Mouse (Mus musculus): ENCODE results near the gene Slc34a2. TPM values are rescaled to one million over a fixed set of nuclear protein-coding genes. Genes with fewer than 3 reads are reported as not detected.

Slc34a2 gene
- polyA plus RNA-seq, 1 experiment from 2014 or later, result not detected

DNA sequence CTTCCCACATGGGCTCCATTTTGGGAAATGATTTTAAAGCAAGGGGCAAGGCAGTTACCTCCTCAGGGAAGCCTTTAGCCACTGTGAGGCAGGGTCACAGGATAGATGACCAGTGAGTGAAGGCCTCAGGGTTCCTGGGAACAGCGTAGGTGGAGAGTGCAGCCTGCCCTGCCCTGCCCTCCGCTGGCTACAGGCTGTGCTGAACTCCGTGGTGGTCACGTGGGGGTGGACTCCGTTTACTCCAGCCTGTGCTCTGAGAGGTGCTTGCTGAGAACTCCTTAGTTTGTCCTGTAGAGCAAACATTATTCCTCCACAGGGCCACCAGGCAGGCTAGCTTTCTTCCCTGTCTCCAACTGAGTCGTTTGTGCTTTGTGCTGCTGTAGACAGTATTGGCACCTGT is 10.1 kb downstream of the Slc34a2 start:
- peaks cover 14% of the 10 kb centered on the region for H3K27me3 ChIP-seq (ENCODE audit: control insufficient read depth, insufficient read depth, low read length)
- WGBS, result 17% methylated on average over 6 of the region's 6 CpGs
- no peaks in the 10 kb centered on the region for H3K4me1 ChIP-seq (ENCODE audit: control insufficient read depth, insufficient read depth, low read length)
- no peaks in the 10 kb centered on the region for H3K36me3 ChIP-seq (ENCODE audit: control insufficient read depth, insufficient read depth, low read length)
- H3K4me3 ChIP-seq (ENCODE audit: low read depth, low read length), result no peak overlapping the region
- H3K4me2 ChIP-seq (ENCODE audit: low read depth, low read length), result no peak overlapping the region
- H3K27ac ChIP-seq (ENCODE audit: low read depth, low read length), result no peak overlapping the region
- no peaks in the 10 kb centered on the region for H3K9me3 ChIP-seq (ENCODE audit: control insufficient read depth, low read length)
- no peak overlapping the region for H3K9ac ChIP-seq (replicated peaks; ENCODE audit: low read depth, low read length)
- ATAC-seq (ENCODE audit: low read depth), result no peak

- no peak for ATAC-seq (ENCODE audit: low read depth)
- peak overlapping the region; percentile 27; the same call in 1 of the 2 replicates for H3K4me3 ChIP-seq (ENCODE audit: low read depth, low read length)
- H3K36me3 ChIP-seq (ENCODE audit: control insufficient read depth, insufficient read depth, low read length), result no peaks in the 10 kb centered on the region
- peaks cover 14% of the 10 kb centered on the region for H3K27me3 ChIP-seq (ENCODE audit: control insufficient read depth, insufficient read depth, low read length)
- 44% methylated on average over 4 of the region's 4 CpGs for WGBS
- no peaks in the 10 kb centered on the region for H3K4me1 ChIP-seq (ENCODE audit: control insufficient read depth, insufficient read depth, low read length)
- H3K9ac ChIP-seq (replicated peaks; ENCODE audit: low read depth, low read length), result 0 out of 2 replicates have a peak overlapping the region, but pooled peaks have one; percentile 39
- peak overlapping the region; percentile 60 for H3K4me2 ChIP-seq (ENCODE audit: low read depth, low read length)
- no peaks in the 10 kb centered on the region for H3K9me3 ChIP-seq (ENCODE audit: control insufficient read depth, low read length)
- H3K27ac ChIP-seq (ENCODE audit: low read depth, low read length), result no peak overlapping the region
These were observed 10.7 kb downstream of the Slc34a2 start for GRCm38 (mm10) chr5:53048599-53048998.

- Histone ChIP-seq H3K36me3 (ENCODE audit: control insufficient read depth, insufficient read depth, low read length) (no peaks in the 10 kb centered on the region), H3K4me3 (ENCODE audit: low read depth, low read length) (peak overlapping the region; percentile 27), H3K9ac (replicated peaks; ENCODE audit: low read depth, low read length) (peak overlapping the region; percentile 39; the same call in 1 of the 2 replicates), H3K4me1 (ENCODE audit: control insufficient read depth, insufficient read depth, low read length) (no peaks in the 10 kb centered on the region), H3K27me3 (ENCODE audit: control insufficient read depth, insufficient read depth, low read length) (peaks cover 14% of the 10 kb centered on the region), H3K9me3 (ENCODE audit: control insufficient read depth, low read length) (no peaks in the 10 kb centered on the region), H3K4me2 (ENCODE audit: low read depth, low read length) (peak overlapping the region; percentile 60), H3K27ac (ENCODE audit: low read depth, low read length) (no peak overlapping the region)
- ATAC-seq (ENCODE audit: low read depth), result peak; percentile 54; the same call in 1 of the 2 replicates
- 1% methylated on average over 39 of the region's 39 CpGs for WGBS
These were observed 11.2 kb downstream of the Slc34a2 start for GRCm38 (mm10) chr5:53049046-53049445.

DNA sequence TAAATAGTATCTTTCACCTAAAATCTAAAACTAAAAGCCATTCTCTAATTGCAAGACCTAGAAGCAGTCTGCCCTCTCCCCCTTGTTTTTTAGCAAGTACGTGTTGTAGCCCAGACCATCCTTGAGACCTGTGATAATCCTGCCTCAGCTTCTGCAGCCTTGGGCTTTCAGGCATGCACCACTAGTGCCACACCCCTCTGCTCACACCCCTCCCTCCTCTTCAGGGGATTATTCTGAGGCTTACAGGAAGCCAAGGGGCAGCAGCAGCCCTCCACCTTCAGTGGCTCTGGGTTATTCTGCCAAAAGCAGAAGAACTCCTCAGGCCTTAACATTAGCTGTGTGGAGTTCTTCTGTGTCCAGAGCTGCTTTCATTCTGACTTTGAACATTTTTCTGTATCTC is 13.1 kb downstream of the Slc34a2 start:
- Histone ChIP-seq H3K4me1 (ENCODE audit: control insufficient read depth, insufficient read depth, low read length) (no peaks in the 10 kb centered on the region), H3K27me3 (ENCODE audit: control insufficient read depth, insufficient read depth, low read length) (peaks cover 14% of the 10 kb centered on the region), H3K4me3 (ENCODE audit: low read depth, low read length) (no peak overlapping the region), H3K4me2 (ENCODE audit: low read depth, low read length) (no peak overlapping the region), H3K36me3 (ENCODE audit: control insufficient read depth, insufficient read depth, low read length) (no peaks in the 10 kb centered on the region), H3K9ac (replicated peaks; ENCODE audit: low read depth, low read length) (no peak overlapping the region), H3K27ac (ENCODE audit: low read depth, low read length) (no peak overlapping the region), H3K9me3 (ENCODE audit: control insufficient read depth, low read length) (no peaks in the 10 kb centered on the region)
- WGBS, result 67% methylated on average over 1 of the region's 1 CpGs
- ATAC-seq (ENCODE audit: low read depth), result no peak

- H3K36me3 ChIP-seq (ENCODE audit: control insufficient read depth, insufficient read depth, low read length), result no peaks in the 10 kb centered on the region
- no peak for ATAC-seq (ENCODE audit: low read depth)
- no peaks in the 10 kb centered on the region for H3K9me3 ChIP-seq (ENCODE audit: control insufficient read depth, low read length)
- no peak overlapping the region for H3K4me2 ChIP-seq (ENCODE audit: low read depth, low read length)
- H3K4me3 ChIP-seq (ENCODE audit: low read depth, low read length), result no peak overlapping the region
- H3K4me1 ChIP-seq (ENCODE audit: control insufficient read depth, insufficient read depth, low read length), result no peaks in the 10 kb centered on the region
- 91% methylated on average over 2 of the region's 2 CpGs for WGBS
- H3K27me3 ChIP-seq (ENCODE audit: control insufficient read depth, insufficient read depth, low read length), result peaks cover 14% of the 10 kb centered on the region
- no peak overlapping the region for H3K9ac ChIP-seq (replicated peaks; ENCODE audit: low read depth, low read length)
- H3K27ac ChIP-seq (ENCODE audit: low read depth, low read length), result no peak overlapping the region
These were observed 15.4 kb downstream of the Slc34a2 start for GRCm38 (mm10) chr5:53053246-53053645.

GRCm38 (mm10) chr5:53061532-53062130 is 23.8 kb downstream of the Slc34a2 start:
- no peaks in the 10 kb centered on the region for H3K27me3 ChIP-seq (ENCODE audit: control insufficient read depth, insufficient read depth, low read length)
- H3K9me3 ChIP-seq (ENCODE audit: control insufficient read depth, low read length), result no peaks in the 10 kb centered on the region
- no peaks in the 10 kb centered on the region for H3K4me1 ChIP-seq (ENCODE audit: control insufficient read depth, insufficient read depth, low read length)
- WGBS, result 92% methylated on average over 9 of the region's 9 CpGs
- ATAC-seq (ENCODE audit: low read depth), result no peak
- H3K36me3 ChIP-seq (ENCODE audit: control insufficient read depth, insufficient read depth, low read length), result no peaks in the 10 kb centered on the region
- H3K4me2 ChIP-seq (ENCODE audit: low read depth, low read length), result no peak overlapping the region
- H3K27ac ChIP-seq (ENCODE audit: low read depth, low read length), result no peak overlapping the region
- no peak overlapping the region for H3K4me3 ChIP-seq (ENCODE audit: low read depth, low read length)
- no peak overlapping the region for H3K9ac ChIP-seq (replicated peaks; ENCODE audit: low read depth, low read length)

DNA sequence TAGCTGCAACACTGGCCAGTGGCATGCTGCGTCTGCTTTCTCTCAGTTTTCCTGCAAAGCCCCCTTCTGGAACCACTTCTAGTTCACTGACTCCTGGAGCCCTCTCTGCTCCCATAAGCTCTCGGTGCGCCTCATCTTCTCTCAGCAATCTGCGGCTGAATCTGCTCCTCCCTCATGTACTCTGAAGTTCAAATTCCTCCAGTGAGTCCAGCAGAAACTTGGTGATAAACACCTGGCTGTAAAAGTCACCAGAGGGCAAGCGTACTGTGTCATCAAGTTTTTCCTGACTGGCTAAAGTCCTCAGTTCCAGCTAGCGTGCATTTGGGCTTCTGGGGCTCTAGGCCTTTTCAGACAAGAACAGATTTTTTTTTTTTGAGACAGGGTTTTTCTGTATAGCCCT is 36.7 kb downstream of the Slc34a2 start:
- no peak overlapping the region for H3K9ac ChIP-seq (replicated peaks; ENCODE audit: low read depth, low read length)
- WGBS, result 89% methylated on average over 6 of the region's 6 CpGs
- no peaks in the 10 kb centered on the region for H3K4me1 ChIP-seq (ENCODE audit: control insufficient read depth, insufficient read depth, low read length)
- no peak overlapping the region for H3K27ac ChIP-seq (ENCODE audit: low read depth, low read length)
- no peak overlapping the region for H3K4me3 ChIP-seq (ENCODE audit: low read depth, low read length)
- H3K9me3 ChIP-seq (ENCODE audit: control insufficient read depth, low read length), result no peaks in the 10 kb centered on the region
- no peaks in the 10 kb centered on the region for H3K27me3 ChIP-seq (ENCODE audit: control insufficient read depth, insufficient read depth, low read length)
- no peaks in the 10 kb centered on the region for H3K36me3 ChIP-seq (ENCODE audit: control insufficient read depth, insufficient read depth, low read length)
- no peak for ATAC-seq (ENCODE audit: low read depth)
- no peak overlapping the region for H3K4me2 ChIP-seq (ENCODE audit: low read depth, low read length)

DNA sequence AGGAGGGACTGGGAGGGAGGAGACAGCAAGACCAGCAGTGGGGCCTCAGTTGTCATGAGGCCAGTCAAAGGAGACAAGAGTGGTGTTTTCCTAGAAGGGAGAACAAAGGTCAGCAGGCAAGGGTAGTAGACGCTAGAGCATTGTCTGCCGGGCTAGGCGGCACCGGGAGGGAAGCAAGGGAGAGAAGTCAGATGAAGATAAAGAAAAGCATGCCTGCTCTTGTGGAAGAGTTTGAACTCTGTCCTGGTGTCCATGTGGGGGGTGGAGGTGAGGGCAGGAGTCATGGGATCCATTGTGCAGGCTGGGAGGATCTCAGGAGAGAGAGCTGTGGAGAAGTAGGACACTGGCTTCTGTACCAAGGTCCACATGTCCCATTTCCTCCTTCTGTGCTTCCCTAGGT is 40.6 kb downstream of the Slc34a2 start:
- no peak overlapping the region for H3K9ac ChIP-seq (replicated peaks; ENCODE audit: low read depth, low read length)
- H3K9me3 ChIP-seq (ENCODE audit: control insufficient read depth, low read length), result no peaks in the 10 kb centered on the region
- no peak for ATAC-seq (ENCODE audit: low read depth)
- no peak overlapping the region for H3K27ac ChIP-seq (ENCODE audit: low read depth, low read length)
- H3K4me2 ChIP-seq (ENCODE audit: low read depth, low read length), result no peak overlapping the region
- no peaks in the 10 kb centered on the region for H3K36me3 ChIP-seq (ENCODE audit: control insufficient read depth, insufficient read depth, low read length)
- no peaks in the 10 kb centered on the region for H3K4me1 ChIP-seq (ENCODE audit: control insufficient read depth, insufficient read depth, low read length)
- no peak overlapping the region for H3K4me3 ChIP-seq (ENCODE audit: low read depth, low read length)
- no peaks in the 10 kb centered on the region for H3K27me3 ChIP-seq (ENCODE audit: control insufficient read depth, insufficient read depth, low read length)
- whole genome bisulfite sequencing, result 74% methylated on average over 4 of the region's 4 CpGs

- Histone ChIP-seq H3K4me3 (ENCODE audit: low read depth, low read length) (no peak overlapping the region), H3K9ac (replicated peaks; ENCODE audit: low read depth, low read length) (no peak overlapping the region), H3K4me2 (ENCODE audit: low read depth, low read length) (no peak overlapping the region), H3K4me1 (ENCODE audit: control insufficient read depth, insufficient read depth, low read length) (no peaks in the 10 kb centered on the region), H3K27ac (ENCODE audit: low read depth, low read length) (no peak overlapping the region), H3K27me3 (ENCODE audit: control insufficient read depth, insufficient read depth, low read length) (no peaks in the 10 kb centered on the region), H3K9me3 (ENCODE audit: control insufficient read depth, low read length) (no peaks in the 10 kb centered on the region), H3K36me3 (ENCODE audit: control insufficient read depth, insufficient read depth, low read length) (no peaks in the 10 kb centered on the region)
- ATAC-seq (ENCODE audit: low read depth), result no peak
- 87% methylated on average over 7 of the region's 7 CpGs for WGBS
These were observed 49.6 kb downstream of the Slc34a2 start for GRCm38 (mm10) chr5:53087452-53087851.

Measured in neural tube, embryonic 14.5 days (tissue).